Mouse (Mus musculus): ENCODE measurements around the gene S100g.

DNA sequence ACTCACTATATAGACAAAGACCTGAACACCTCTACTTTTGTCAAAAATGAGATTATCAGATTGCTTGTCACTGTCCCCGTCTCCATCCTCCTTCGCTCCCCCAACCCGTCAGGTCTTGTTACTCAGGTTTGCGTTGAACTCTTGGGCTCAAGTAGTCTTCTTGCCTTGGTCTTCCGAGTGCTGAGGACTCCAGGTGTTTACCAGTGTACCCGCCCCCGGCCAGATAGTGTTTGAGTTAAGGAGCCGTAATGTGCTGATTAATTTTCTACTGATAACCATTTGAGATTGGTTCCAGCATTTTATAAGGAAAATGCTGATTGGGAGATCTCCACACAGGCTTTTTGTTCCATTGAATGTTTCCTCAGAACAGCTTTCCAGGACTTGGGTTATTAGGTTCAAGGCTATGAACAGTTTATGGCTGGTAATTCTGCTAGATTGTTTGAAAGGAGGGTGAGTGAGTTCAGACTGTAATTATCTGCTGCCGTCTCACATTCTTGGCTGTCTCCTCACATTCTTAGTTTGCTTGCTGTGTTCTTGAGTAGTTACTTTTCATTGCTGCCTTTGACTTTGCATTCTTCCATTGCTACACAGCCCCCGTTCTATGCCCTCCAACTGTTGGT lies 22.6 kb upstream of the S100g start:
- TF ChIP-seq CTCF (IDR thresholded peaks at IDR 0.05; ENCODE audit: extremely low read depth, insufficient read depth, low read length) (no peak), POLR2A (IDR thresholded peaks at IDR 0.05; ENCODE audit: extremely low read depth, insufficient read depth, low read length) (no peak)

All from cortical plate, adult 2 months (tissue).